Mouse (Mus musculus): ENCODE data around the gene Yars2. TPM values are rescaled to one million over a fixed set of nuclear protein-coding genes. Genes with fewer than 3 reads are reported as not detected.

Gene Yars2
- polyA plus RNA-seq, 1 experiment from 2014 or later, result 44.2 TPM

DNA sequence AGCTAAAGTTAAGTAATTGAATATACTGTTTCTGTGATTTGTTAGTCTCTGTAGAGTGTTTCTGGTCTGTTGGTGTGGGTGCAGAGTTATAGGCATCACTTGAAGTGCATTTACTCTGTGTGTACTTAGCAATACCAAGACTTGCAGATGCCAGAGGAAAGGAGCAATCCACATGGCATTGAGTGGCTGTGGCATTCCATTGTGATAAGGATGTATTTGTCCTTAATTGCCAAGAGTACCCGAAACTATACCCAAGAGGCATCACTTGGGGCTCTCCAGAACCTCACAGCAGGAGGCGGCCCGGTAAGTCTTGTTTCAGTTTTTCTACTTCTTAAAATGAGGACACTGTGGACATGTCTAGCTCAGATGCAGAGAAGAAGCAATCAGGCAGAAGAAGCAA is 40.3 kb upstream of the Yars2 start:
- Histone ChIP-seq H3K36me3 (ENCODE audit: insufficient read depth) (no peaks in the 10 kb centered on the region), H3K4me3 (ENCODE audit: low read depth, low read length) (no peak overlapping the region), H3K27me3 (ENCODE audit: insufficient read depth, low read length) (no peaks in the 10 kb centered on the region), H3K9ac (no peak overlapping the region), H3K9me3 (ENCODE audit: low read depth, low read length) (no peaks in the 10 kb centered on the region), H3K4me1 (ENCODE audit: insufficient read depth) (no peaks in the 10 kb centered on the region), H3K27ac (ENCODE audit: low read depth) (no peak overlapping the region), H3K4me2 (no peak overlapping the region)
- DNase-seq (no peak), ATAC-seq (ENCODE audit: insufficient read depth) (no peak)
- WGBS, result 79% methylated on average over 3 of the region's 3 CpGs
- no peak for TF ChIP-seq CTCF (IDR thresholded peaks at IDR 0.05; ENCODE audit: low read depth)

DNA sequence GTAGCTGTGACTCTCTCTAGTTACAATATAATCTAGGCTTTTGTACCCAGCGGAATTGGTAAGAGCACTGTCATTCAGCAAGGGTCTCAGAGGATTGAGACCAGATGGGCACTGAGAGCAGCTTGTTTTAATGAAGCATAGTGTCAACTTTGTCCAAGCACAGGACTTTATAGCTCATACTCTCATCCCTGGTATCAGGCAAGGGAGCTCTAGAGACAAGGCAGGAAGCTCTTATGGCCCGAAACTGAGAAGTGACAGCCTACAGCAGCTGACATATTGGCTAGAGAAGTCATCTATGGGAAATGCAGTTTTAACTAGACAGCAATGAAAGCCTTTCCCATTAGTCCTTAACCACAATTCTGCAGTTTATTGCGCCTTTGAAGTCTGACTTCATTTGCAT is 29.8 kb upstream of the Yars2 start:
- no peak for DNase-seq

DNA sequence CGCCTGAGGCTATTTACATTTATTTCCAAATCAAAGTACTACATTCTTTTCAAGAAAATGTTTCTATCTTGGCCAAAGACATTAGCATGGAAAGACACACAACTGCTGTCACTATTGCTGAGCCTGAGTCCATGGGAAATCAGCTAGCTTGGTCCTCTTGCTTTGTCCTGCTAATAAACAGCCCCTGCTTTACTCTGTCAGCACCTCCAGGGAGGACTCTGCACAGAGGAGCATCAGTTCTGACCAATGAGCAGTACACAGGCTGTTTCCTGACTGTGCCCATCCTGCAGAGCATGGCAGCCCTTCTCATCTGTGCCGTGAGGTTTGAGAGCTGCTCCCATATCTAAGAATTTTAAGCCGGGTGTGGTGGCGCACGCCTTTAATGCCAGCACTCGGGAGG is 29.0 kb upstream of the Yars2 start:
- Histone ChIP-seq H3K36me3 (ENCODE audit: insufficient read depth) (no peaks in the 10 kb centered on the region), H3K9me3 (ENCODE audit: low read depth, low read length) (no peaks in the 10 kb centered on the region), H3K4me3 (ENCODE audit: low read depth, low read length) (no peak overlapping the region), H3K4me2 (no peak overlapping the region), H3K9ac (no peak overlapping the region), H3K27ac (ENCODE audit: low read depth) (no peak overlapping the region), H3K4me1 (ENCODE audit: insufficient read depth) (no peaks in the 10 kb centered on the region), H3K27me3 (ENCODE audit: insufficient read depth, low read length) (no peaks in the 10 kb centered on the region)
- no peak for ATAC-seq (ENCODE audit: insufficient read depth)
- WGBS, result 80% methylated on average over 6 of the region's 6 CpGs
- TF ChIP-seq CTCF (IDR thresholded peaks at IDR 0.05; ENCODE audit: low read depth), result no peak
- no peak for DNase-seq

More for the DNA sequence above, 29.8 kb upstream of the Yars2 start:
- H3K4me1 ChIP-seq (ENCODE audit: insufficient read depth), result no peaks in the 10 kb centered on the region
- H3K4me2 ChIP-seq, result no peak overlapping the region
- no peak for TF ChIP-seq CTCF (IDR thresholded peaks at IDR 0.05; ENCODE audit: low read depth)
- no peaks in the 10 kb centered on the region for H3K27me3 ChIP-seq (ENCODE audit: insufficient read depth, low read length)
- H3K9me3 ChIP-seq (ENCODE audit: low read depth, low read length), result no peaks in the 10 kb centered on the region
- H3K9ac ChIP-seq, result no peak overlapping the region
- H3K4me3 ChIP-seq (ENCODE audit: low read depth, low read length), result no peak overlapping the region
- no peak for ATAC-seq (ENCODE audit: insufficient read depth)
- no peaks in the 10 kb centered on the region for H3K36me3 ChIP-seq (ENCODE audit: insufficient read depth)
- no peak overlapping the region for H3K27ac ChIP-seq (ENCODE audit: low read depth)
- 56% methylated on average over 3 of the region's 3 CpGs for WGBS

DNA sequence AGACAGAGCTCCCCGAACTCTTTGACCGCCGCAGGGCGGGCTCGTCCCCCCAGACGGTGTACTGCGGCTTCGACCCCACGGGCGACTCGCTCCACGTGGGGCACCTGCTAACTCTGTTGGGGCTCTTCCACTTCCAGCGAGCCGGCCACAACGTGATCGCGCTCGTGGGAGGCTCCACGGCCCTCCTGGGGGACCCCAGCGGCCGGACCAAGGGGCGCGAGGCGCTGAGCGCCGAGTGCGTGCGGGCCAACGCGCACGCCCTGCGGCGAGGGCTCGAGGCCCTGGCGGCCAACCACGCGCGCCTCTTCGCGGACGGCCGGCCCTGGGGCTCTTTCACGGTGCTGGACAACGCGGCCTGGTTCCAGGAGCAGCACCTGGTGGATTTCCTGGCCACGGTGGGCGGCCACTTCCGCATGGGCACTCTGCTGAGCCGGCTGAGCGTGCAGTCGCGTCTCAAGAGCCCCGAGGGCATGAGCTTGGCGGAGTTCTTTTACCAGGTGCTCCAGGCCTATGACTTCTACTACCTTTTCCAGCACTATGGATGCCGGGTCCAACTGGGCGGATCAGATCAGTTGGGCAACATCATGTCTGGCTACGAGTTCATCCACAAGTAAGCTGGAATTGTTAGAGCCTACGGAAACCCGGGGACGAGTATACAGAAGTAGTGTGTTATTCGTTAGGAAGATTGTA is 518 bp downstream of the Yars2 start:
- H3K4me2 ChIP-seq, result peak overlapping the region; percentile 77
- WGBS, result under 1% methylated on average over 60 of the region's 61 CpGs
- peak overlapping the region; percentile 96 for H3K4me3 ChIP-seq (ENCODE audit: low read depth, low read length)
- no peaks in the 10 kb centered on the region for H3K27me3 ChIP-seq (ENCODE audit: insufficient read depth, low read length)
- H3K4me1 ChIP-seq (ENCODE audit: insufficient read depth), result peaks cover 3% of the 10 kb centered on the region; the same call in 1 of the 2 replicates
- ATAC-seq (ENCODE audit: insufficient read depth), result peak; percentile 64
- H3K9ac ChIP-seq, result peak overlapping the region; percentile 91
- peaks cover 22% of the 10 kb centered on the region for H3K36me3 ChIP-seq (ENCODE audit: insufficient read depth)
- H3K9me3 ChIP-seq (ENCODE audit: low read depth, low read length), result no peaks in the 10 kb centered on the region
- DNase-seq, result peak; percentile 63
- peak overlapping the region; percentile 97 for H3K27ac ChIP-seq (ENCODE audit: low read depth)
- no peak for TF ChIP-seq CTCF (IDR thresholded peaks at IDR 0.05; ENCODE audit: low read depth)

DNA sequence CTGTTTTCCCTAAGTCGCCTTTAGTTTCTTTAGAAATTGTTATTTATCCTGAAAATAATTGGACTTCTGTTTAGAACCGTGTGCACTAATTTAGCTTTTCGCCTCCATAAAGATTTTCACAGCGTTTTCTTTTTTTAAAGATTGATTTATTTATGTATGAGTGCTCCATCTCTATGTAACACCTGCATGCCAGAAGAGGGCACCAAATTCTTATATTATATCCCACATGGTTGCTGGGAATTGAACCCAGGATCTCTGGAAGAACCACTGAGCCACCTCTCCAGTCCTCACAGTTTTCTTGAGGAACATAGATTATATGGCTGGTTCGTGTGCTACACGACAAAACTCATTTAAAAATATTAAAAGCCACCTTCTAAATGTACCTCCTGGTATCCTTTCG is 1.1 kb downstream of the Yars2 start:
- H3K4me3 ChIP-seq (ENCODE audit: low read depth, low read length), result peak overlapping the region; percentile 96
- H3K4me2 ChIP-seq, result peak overlapping the region; percentile 77
- H3K9me3 ChIP-seq (ENCODE audit: low read depth, low read length), result no peaks in the 10 kb centered on the region
- H3K27ac ChIP-seq (ENCODE audit: low read depth), result no peak overlapping the region
- DNase-seq (peak; percentile 51), ATAC-seq (ENCODE audit: insufficient read depth) (no peak)
- peak overlapping the region; percentile 91 for H3K9ac ChIP-seq
- TF ChIP-seq CTCF (IDR thresholded peaks at IDR 0.05; ENCODE audit: low read depth), result peak; percentile 46
- peaks cover 26% of the 10 kb centered on the region for H3K36me3 ChIP-seq (ENCODE audit: insufficient read depth)
- H3K4me1 ChIP-seq (ENCODE audit: insufficient read depth), result peaks cover 3% of the 10 kb centered on the region; the same call in 1 of the 2 replicates
- H3K27me3 ChIP-seq (ENCODE audit: insufficient read depth, low read length), result no peaks in the 10 kb centered on the region
- WGBS, result 18% methylated on average over 7 of the region's 7 CpGs

DNA sequence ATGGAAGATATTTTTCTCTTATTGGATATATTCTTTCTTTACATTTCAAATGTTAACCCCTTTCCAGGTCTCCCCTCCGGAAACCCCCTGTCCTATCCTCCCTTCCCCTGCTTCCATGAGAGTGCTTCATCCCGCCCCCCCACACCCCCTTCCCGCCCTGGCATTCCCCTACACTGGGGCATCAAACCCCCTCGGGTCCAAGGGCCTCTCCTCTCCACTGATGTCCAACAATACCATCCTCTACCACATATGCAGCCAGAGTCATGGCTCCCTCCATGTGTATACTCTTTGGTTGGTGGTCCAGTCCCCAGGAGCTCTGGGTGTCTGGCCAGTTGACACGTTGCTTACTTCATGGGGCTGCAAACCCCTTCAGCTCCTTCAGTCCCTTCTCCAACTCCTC is 8.6 kb downstream of the Yars2 start:
- Histone ChIP-seq H3K4me1 (ENCODE audit: insufficient read depth) (no peaks in the 10 kb centered on the region), H3K9ac (no peak overlapping the region), H3K4me3 (ENCODE audit: low read depth, low read length) (no peak overlapping the region), H3K9me3 (ENCODE audit: low read depth, low read length) (no peaks in the 10 kb centered on the region), H3K27ac (ENCODE audit: low read depth) (no peak overlapping the region), H3K4me2 (no peak overlapping the region), H3K27me3 (ENCODE audit: insufficient read depth, low read length) (no peaks in the 10 kb centered on the region), H3K36me3 (ENCODE audit: insufficient read depth) (peaks cover 70% of the 10 kb centered on the region)
- WGBS, result 80% methylated on average over 5 of the region's 5 CpGs
- no peak for DNase-seq
- no peak for TF ChIP-seq CTCF (IDR thresholded peaks at IDR 0.05; ENCODE audit: low read depth)
- no peak for ATAC-seq (ENCODE audit: insufficient read depth)

DNA sequence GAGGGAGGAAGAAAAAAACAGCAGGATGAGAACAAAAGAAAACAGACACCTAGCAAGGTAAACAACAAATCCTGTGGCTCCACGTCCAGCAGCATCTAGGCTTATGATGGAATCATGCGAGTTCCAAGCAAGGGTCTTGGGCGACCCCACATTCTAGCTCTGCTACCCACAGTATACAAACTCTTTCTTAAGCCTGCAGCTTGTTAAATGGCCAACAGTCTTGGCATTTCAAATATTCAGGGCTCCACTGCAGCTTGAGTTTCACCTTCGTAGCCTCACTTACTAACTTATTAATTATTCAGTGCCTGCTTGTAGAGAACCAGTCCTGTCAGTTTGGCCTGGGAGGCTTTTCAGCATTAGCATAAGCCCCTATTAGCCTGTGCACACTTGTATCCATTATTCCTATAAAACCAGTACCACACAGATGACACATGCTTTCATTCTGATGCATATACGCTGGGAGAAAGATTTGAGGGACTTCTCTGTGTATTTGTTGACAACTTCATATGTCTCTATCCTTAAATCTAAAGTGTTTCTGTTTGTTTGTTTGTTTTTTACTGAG is 23.1 kb downstream of the Yars2 start:
- no peak for DNase-seq
- WGBS, result 77% methylated on average over 5 of the region's 5 CpGs
- no peaks in the 10 kb centered on the region for H3K27me3 ChIP-seq (ENCODE audit: insufficient read depth, low read length)
- no peak overlapping the region for H3K27ac ChIP-seq (ENCODE audit: low read depth)
- H3K4me1 ChIP-seq (ENCODE audit: insufficient read depth), result no peaks in the 10 kb centered on the region
- ATAC-seq (ENCODE audit: insufficient read depth), result no peak
- no peak overlapping the region for H3K4me2 ChIP-seq
- H3K9me3 ChIP-seq (ENCODE audit: low read depth, low read length), result no peaks in the 10 kb centered on the region
- H3K4me3 ChIP-seq (ENCODE audit: low read depth, low read length), result no peak overlapping the region
- peaks cover 51% of the 10 kb centered on the region for H3K36me3 ChIP-seq (ENCODE audit: insufficient read depth)
- TF ChIP-seq CTCF (IDR thresholded peaks at IDR 0.05; ENCODE audit: low read depth), result no peak
- no peak overlapping the region for H3K9ac ChIP-seq
